Mouse (Mus musculus) brain, adult 2 months (tissue): Measurements from ENCODE around the gene 4932429P05Rik.

Source experiments
- DNase-seq: peaks from one replicate; pipeline ENCODE4 v3.0.0; 2011; ENCODE audit warnings: low read depth, low spot score

The 4932429P05Rik gene

DNA sequence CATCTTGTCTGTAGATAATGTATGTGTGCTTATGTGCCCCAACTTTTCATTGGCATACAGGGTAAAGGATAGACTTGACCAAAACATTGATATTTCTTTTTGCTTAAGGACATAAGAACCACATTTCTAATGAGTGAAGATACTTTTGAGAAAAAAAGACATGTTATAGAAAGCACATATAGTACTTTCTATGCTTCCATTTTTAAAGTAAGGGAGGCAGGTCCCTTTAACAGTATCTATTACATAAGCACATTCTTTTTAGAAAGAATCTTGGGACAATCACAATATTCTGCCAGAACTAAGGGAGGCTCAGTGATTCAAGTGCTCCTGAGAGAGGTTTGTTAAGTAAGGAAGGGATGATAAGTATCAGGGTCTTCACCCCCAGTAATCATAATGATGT lies at the start of gene 4932429P05Rik:
4932429P05Rik (plus strand) TSS at position 301 of the 400 bp plus-strand sequence.
- DNase-seq, result no peak
